Mouse (Mus musculus) mouse embryonic stem cell (cell line): ENCODE data around the gene Zfp143.
"Not testable (repeated sequence)": the region's sequence is repeated elsewhere in the genome, so short reads cannot be mapped to it uniquely, and the experiment has no call there.

Experiments
- in situ Hi-C, 2 experiments: fragments of 300-500 bp; cut with MboI; formaldehyde crosslinking; loops; 1 replicate in 1 of 2; 3 replicates in 1 of 2; pipeline ENCODE4 v1.14.3; 2019 to 2020; ENCODE audit warnings: low sequenced_read_pairs in 2 of 2, low pct_unique_long_range_greater_than_20kb in 1 of 2, mixed read lengths in 1 of 2; ENCODE audit not compliant: unreplicated experiment in 1 of 2

Zfp143 gene

GRCm38 (mm10) chr7:110122565-110123422 is 61.8 kb downstream of the Zfp143 start:
- in situ Hi-C loops, result no loop called here

- in situ Hi-C loops, result no loop called here
Observed at GRCm38 (mm10) chr7:110123844-110124555, 63.0 kb downstream of the Zfp143 start.

GRCm38 (mm10) chr7:110128566-110128965 is 67.5 kb downstream of the Zfp143 start:
- in situ Hi-C loops, result no loop called here

- in situ Hi-C loops, result not testable (repeated sequence)
Observed at GRCm38 (mm10) chr7:110132272-110132671, 71.3 kb downstream of the Zfp143 start.

- in situ Hi-C loops, result no loop called here
Observed at GRCm38 (mm10) chr7:110133988-110134387, 73.0 kb downstream of the Zfp143 start.

GRCm38 (mm10) chr7:110138538-110138937 is 77.5 kb downstream of the Zfp143 start:
- in situ Hi-C loops, result loop anchor here in 1 of 2 experiments (5.0 kb wide), 1 partner anchor 101 kb away; no protein-coding TSS in a partner anchor

- in situ Hi-C loops, result no loop called here
Observed at GRCm38 (mm10) chr7:110143863-110144262, 82.8 kb downstream of the Zfp143 start.
